Mouse (Mus musculus) lung, postnatal 0 days (tissue): Measurements from ENCODE around the gene Larp4b.

Experiments
- CTCF ChIP-seq: IDR thresholded peaks from 2 replicates; pipeline ENCODE4 v1.5.1; 2016; ENCODE audit warnings: antibody characterized with exemption, mild to moderate bottlenecking
- EP300 ChIP-seq: IDR thresholded peaks from 2 replicates; pipeline ENCODE4 v1.6.1; 2016; ENCODE audit warnings: antibody characterized with exemption, mild to moderate bottlenecking, control low read depth

GRCm38 (mm10) chr13:9181106-9181505, 87.4 kb downstream of the Larp4b start:
- no peak for TF ChIP-seq EP300
- TF ChIP-seq CTCF: no peak
